Mouse (Mus musculus) spleen, adult 2 months (tissue): ENCODE results near the gene Ifi27l2b.

Source experiments
- CTCF ChIP-seq: fragments of 200-500 bp; IDR thresholded peaks from 2 replicates; pipeline ENCODE4 v1.5.1; 2011; ENCODE audit warnings: mild to moderate bottlenecking, inconsistent platforms; ENCODE audit not compliant: insufficient read depth, insufficient read length, insufficient replicate concordance; ENCODE audit errors: extremely low read depth
- POLR2A ChIP-seq: fragments of 200-500 bp; IDR thresholded peaks from 2 replicates; pipeline ENCODE4 v1.6.1; 2011; ENCODE audit warnings: low read depth, low read length, inconsistent platforms

- TF ChIP-seq CTCF (no peak), POLR2A (no peak)
Measured at GRCm38 (mm10) chr12:103476779-103477389, 19.9 kb upstream of the Ifi27l2b start.
